Mouse (Mus musculus) liver, postnatal 0 days (tissue): ENCODE data around the gene Slc47a2.

Experiments used
- CTCF ChIP-seq: sonication (generic); IDR thresholded peaks from 2 replicates; pipeline ENCODE4 v1.5.1; 2016; ENCODE audit warnings: antibody characterized with exemption, low read depth
- EP300 ChIP-seq: IDR thresholded peaks from 2 replicates; pipeline ENCODE4 v1.6.1; 2016; ENCODE audit warnings: antibody characterized with exemption, low read depth, mild to moderate bottlenecking

DNA sequence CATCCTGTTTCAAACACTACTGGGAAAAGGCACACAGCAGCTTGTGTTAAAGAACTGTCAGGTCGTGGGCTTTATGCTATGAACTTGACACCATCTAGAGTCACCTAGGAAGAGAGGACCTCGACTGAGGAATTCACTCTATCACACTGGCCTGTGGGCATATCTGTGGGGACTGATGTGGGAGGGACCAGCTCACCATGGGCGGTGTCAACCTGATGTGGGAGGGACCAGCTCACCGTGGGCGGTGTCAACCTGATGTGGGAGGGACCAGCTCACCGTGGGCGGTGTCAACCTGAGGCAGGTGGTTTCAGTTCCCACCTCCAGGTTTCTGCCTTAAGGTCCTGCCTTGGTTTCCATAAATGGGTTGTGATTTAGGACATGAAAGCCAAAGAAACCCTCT lies 34.9 kb downstream of the Slc47a2 start:
- TF ChIP-seq CTCF (no peak), EP300 (no peak)
